Mouse (Mus musculus) megakaryocyte-erythroid progenitor cell, adult 5-6 weeks (primary cell): ENCODE measurements around the gene Man1a2. TPM values are rescaled to one million over a fixed set of nuclear protein-coding genes. Genes with fewer than 3 reads are reported as not detected.
A peak's percentile ranks its signal among the peaks of the same experiment; 100 is the strongest.

ENCODE experiments used
- ATAC-seq: replicated peaks from 2 replicates; pipeline ENCODE4 v1.8.0; 2016; ENCODE audit warnings: mild to moderate bottlenecking, inconsistent platforms; ENCODE audit not compliant: severe bottlenecking, poor library complexity, low FRiP score, low TSS enrichment
- total RNA-seq, 2 experiments: library from RNA; stranded (forward) in 1 of 2; stranded (reverse) in 1 of 2; fragments of 200-1000, 215-1000 nt in 1 of 2; fragments of >200 nt in 1 of 2; fragmentation: Nextera tagmentation in 1 of 2; gene quantifications; 2 replicates each; pipeline ENCODE4 v1.2.3; 2014 to 2017

The Man1a2 gene
- total RNA-seq, 2 experiments from 2014 or later: 23.6 to 50.7 TPM

DNA sequence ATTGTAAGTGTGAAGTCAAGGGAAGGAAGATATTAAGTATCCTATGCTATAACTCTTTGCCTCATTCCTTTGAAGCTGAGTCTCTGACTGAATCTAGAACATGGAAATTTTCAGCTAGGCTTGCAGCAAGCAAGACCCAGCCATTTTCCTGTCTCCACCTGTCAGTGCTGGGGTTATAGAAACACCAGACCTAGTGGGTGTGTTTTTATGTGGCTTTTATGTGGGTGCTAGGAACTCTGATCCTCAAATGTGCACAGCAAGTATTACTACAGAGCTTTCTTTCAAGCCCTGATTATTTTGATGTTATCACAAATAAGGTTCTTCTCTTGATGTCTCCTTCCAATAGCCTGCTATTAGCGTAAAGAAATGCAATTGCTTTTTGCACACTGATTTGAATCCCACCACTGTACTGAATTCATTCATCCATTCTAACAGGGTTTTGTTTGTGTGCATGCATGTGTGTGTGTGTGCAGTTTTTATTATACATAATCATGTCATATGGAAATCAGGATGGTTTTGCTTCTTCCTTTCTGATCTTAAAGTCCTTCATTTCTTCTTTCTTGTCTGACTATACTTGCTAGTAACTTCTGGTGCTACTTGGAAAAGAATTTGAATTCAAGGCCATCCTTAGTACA, 102.5 kb downstream of the Man1a2 start:
- no peak for ATAC-seq

DNA sequence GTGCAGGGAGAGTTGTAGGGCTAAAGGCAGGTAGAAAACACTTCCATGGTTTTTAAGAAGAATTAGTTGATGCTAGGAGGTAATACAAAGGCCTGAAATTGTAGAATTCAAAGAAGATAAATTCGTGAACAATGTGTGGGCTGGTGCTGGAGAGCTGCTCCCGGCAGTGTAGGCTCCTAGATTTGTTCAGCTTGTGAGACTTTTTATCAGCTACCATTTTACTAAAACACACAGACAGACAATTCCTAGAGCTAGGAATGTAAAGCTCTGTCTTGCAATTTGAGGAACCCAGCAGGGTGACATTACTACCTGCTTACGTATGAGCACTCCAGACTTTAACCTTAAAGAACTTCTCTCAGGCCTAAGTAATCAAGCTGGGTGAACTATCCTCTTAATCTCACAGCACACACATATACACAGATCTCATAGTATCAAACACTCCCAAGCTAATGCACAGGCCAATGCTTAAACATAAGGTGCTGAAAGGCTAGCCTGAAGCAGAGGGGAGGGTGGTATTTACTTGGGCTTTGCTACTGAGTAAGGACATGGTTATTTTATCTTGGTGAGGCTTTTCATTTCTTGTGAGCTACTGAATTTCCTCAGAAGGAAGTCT, 112.6 kb downstream of the Man1a2 start:
- no peak for ATAC-seq

DNA sequence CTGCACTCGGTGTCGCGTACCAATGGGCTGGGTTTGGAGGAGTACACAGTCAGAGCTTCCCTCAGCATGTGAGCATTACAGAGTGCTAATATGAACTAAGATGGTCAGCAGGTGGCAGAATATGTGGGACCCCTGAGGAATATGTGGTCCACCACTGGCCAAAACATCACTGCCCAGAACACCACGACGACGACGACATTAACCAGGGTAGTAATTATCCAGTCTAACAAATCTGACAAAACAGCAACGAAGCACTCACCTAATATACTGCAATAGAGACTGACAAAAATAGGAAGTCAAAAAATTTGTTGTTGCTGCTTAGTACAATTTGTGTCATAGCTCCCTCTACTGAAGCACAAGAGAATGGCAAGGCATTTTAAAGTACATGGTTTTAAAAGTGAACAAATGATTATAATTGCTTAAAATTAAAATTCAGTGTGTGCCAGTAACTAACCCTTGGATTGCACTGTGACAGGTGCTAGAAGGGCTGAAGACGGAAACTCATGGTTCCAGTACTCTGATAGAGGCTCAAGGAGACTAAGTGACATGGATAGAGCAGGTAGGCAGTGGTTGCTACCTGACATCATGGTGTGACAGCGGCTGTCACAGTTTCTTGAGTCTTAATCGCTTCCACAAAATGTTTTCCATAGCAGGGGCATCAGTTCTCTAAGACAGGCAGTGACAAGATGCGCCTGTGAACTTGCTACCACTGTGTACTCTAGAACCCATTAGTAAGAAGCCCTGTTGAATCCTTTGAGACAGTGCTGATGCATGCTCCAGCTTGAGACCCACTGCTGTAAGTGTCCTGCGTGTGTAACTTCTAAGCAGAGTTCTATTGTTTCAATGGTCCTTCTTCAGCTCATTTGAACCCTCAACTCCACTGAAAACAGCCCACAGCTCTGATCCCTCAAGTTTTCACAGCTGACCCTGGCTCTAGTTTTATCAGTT, 116.6 kb downstream of the Man1a2 start:
- peak; percentile 70 for ATAC-seq

DNA sequence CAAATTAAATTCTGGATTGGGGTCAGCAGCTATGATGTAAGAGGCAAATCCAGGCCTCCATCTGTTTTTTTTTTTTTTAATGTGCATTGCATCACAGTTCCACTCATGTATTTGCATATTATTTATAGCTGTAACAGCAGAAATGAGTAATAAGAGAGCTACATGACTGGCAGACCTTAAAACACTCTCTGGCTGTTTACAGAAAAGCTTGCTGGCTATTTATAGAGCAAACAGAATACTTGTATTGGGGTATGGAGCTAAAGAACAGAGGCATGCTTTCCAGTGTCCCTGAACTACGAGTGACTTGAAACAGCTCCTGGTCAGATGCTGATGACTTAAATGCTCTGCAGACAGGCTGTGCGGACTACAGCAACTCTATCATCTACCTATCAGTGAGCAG, 121.7 kb downstream of the Man1a2 start:
- no peak for ATAC-seq

DNA sequence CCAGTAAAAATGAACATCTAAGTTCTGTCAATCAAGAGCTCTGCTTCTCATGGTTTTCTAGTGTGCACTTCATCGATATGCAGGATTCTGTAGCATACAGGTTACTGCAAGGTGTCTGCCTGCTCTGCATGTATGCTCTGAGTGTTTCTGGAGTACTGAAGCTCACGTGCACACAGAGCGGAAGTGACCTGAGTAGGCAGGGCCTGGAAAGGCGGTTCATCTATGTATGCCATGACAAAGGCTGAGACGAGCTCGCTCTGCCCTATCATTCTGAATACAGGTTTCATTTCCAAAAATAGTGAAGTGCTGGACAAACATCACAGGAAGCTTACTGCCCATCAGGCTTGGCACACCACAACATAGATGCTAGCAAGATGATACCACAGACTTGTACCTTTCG, 122.8 kb downstream of the Man1a2 start:
- no peak for ATAC-seq

DNA sequence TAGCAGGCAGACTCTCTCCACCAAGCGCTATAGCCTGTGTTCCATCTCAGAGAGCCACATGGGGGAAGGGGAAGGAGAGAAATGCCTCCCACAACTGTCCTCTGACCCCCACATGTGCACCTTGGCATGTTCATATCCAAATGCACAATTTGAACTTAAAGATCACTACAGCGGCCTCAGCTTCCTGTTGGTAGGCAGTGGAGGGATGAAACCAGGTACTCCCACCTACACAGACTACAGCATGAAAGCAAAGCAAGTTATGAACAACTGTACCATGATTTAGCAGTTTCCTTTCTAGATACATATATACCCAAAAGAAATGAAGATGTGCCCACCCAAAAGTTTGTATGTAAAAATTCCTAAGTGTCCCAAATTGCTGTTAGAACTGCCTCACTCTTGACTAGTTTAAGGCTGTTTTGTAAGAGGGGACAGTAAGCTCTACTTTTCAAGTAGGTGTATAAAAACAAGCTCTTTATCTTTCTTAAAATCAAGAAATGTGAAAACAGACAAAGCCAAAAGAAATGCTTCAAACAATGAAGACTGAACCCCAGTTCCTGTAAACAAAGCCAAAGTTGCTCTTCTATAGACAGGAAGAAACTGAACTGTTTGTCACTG, 123.6 kb downstream of the Man1a2 start:
- ATAC-seq: 0 out of 2 replicates have a peak, but pooled peaks have one; percentile 22

DNA sequence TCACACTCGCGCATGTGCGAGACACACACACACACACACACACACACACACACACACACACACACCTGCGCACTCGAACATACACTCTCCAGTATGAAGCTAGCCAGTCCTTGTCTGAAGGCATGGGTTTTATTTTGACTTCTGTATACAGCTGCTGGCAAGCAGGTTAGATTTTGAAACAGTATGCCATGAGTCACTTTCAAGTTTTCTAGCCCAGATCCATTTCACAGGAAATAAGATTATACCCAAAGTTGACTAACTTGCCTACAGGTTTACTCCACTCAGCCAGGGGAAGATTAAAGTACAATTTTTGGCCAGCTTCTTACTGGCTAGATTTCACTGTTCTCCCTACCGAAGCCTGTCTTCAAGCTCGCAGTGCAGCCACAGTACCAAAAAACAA, 125.9 kb downstream of the Man1a2 start:
- no peak for ATAC-seq

DNA sequence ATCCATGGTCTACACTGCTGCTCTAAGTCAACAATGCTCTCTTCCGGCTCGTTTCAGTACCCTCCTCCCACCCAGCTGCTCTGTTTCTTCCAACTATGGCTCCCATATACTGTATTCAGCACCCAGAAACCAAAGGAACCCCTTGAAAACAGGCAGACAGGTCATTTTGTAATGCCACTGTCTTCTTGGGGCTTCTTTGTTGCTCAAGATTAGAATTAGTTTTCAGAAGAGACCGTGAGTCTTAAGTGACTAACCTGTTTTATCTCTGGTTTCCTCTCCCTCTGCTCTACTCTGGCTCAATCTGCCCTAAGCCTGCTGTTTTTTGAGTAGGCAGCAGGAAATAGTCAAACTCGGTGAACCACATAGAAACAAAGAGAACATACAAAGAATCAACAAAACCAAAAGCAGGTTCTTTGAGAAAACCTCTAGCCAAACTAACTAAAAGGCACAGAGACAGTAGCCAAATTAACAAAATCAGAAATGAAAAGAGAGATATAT, 127.0 kb downstream of the Man1a2 start:
- ATAC-seq: no peak

DNA sequence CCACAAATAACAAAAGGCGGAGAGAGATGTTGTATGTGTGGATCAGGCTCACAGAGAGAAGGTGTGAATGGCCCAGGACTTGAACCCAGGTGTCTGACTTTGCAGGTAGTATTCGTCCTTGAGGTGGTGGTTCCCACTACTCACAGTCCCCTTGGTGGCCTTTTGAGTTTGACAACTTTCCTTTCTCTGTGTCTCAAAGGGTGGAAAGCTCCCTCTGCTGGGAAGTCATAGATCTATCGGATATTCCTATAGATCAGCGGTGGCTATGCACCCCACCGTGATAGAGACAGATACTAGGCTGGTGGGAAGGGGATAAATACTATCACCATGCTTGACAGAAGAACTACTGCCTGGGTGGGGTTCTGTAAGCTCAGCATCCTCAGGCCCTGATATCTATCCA, 130.5 kb downstream of the Man1a2 start:
- peak; percentile 42 for ATAC-seq

DNA sequence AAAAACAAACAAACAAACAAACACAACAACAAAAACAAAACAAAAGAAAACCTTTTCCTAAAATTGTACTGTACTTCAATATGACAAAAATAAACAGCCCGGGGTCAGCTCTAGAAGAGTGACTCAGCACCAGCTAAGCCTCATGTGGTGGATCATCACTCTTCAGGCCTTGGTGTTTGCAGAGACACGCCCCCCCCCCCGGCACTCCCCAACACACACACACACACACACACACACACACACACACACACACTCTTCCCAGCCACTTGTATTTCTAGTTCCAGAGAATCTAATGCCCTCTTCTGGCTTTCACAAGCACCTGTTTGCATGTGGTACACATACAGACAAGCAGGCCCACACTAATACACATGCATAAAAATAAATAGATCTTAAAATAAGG, 133.1 kb downstream of the Man1a2 start:
- ATAC-seq: no peak

DNA sequence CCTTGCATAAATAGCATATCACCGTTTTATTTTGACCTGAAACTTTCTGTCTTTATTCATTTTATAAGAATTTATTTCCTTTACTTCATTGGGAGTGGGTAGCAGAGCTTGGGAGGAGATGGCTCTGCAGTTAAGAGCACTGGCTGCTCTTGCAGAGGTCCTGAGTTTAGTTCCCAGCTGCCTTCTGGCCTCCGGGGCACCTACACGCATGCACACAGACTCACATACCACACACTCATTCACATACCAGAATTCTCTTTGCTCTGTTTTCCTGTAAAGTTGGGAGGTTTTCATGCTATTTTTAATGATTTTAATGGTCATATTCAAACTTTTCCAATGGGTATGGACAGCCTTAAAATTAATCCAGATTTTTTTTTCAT, 137.4 kb downstream of the Man1a2 start:
- ATAC-seq: no peak

DNA sequence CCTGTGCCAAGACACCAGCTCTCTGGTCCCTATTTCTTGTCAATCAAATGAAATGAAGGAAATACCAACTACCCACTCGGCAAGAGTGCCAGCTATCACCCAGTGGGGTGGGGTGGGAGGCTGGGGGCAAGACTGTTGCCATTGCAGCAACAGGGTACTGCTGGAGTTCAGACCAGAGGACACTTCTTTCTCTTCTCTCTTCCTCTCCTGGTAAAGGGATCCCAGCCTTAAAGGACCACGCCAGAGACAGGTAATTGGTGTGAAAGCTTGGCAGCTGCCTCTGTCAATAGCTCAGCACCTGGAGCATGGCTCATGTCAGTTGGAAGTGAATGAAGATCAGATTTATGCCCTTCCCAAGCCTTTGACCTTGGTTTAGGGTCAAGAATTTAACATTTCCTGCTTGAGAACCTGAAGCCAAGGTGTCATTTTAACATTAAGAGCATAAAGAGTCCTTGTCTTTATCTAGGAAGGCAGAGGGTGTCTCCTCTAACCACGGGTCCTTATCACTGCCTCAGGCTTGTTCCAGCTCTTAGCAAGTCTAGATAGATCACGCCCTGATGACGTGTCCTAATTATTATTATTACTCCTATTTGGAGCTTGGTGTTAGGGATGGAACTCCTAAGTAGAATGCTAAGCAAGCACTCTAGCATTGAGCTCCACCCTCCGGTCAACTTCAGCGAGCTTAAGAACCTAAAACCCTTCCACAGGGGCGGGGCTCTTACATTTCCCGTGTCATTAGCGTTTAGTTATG, 138.0 kb downstream of the Man1a2 start:
- peak; percentile 96 for ATAC-seq

DNA sequence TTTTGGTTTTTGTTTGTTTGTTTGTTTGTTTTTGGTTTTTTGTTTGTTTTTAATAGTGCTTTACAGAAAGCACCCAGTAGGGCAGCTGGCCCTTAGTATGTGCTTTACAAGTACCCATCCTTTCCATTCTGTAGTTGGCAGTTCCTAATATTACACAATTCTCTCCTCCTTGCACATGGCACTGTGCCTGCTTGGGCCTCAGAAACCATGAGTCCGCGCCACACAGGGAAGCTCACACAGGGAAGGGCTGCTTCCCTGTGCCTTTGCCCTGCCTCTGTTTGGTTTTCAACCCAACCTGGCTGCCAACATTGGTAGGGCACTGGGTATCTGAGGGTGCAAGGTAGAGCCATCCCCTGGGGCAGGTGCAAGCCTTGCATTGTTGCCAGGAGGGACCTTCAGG, 148.6 kb downstream of the Man1a2 start:
- no peak for ATAC-seq

DNA sequence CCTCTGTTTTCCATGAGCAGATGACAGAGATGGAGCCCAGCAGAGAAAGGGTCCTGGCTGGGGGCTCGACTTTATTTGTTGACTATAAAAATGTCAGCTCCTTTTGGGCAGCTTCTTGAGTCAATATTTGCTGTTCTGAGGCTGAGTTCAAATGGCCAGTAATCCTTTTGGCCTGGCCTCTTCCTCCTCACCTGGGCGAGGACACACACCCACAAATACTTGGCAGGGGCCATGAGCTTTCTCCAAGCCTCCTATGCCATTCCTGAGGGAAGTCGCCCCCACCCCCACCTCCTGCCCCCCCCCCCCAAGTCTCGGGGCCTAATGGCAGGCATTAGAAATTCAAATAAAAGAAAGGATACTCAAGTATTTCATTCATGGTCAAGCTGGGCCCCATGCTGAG, 149.4 kb downstream of the Man1a2 start:
- ATAC-seq: no peak

DNA sequence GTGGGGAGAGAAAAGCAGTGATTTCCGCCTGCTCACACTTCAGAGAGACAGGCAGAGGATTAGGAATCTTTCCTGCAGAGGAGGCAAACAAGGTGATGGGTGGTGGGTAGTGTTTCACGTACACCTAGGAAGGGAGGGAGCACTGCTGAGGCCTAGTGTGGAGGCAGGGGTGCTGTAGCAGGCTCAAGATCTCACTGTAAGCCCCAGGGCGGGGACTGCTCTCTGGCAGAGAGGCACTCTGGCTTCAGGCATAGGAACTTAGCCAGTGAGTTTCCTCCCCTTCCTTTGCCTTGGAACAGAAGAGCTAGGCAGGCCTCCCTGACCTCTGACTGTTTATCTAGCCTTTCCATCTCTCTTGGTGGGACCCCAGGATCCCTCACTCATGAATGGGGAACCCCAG, 150.0 kb downstream of the Man1a2 start:
- ATAC-seq: no peak

DNA sequence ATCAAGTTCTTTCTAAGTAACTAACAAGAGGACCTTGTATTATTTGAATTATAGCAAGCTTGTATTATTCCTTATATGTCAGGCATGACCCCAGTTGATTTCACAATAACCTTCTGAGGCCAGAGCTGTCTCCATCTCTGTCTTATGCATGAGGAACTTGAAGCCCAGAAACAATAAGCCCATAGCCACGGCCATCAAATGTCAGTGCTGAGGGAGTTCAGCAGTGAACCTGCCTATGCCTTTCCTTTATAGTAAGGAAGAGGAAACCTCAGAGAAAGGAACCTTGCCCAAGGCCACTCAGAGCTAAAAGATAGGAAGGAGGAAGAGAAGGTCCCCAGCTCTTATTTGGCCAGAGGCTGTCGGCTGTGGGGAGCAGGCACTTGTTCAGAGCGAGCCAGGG, 150.9 kb downstream of the Man1a2 start:
- no peak for ATAC-seq

DNA sequence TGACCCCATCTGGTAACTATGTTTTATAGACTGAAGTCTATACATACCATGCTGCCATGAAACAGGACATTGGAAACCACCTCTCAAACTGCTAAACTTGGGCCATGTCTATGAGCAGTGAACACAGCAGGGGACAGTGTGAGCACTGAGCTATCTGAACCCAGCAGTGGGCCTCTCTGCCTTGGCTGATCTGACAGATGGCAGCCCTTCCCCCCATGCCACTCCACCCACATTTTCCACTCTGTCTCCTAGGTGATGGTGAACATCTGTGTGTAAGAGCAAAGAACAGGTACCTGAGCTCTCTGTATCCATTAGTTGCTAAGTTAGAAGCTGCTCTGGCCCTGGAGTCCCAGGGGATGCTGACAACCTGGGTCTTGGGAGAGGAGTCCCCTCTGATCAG, 151.9 kb downstream of the Man1a2 start:
- peak; percentile 56 for ATAC-seq

DNA sequence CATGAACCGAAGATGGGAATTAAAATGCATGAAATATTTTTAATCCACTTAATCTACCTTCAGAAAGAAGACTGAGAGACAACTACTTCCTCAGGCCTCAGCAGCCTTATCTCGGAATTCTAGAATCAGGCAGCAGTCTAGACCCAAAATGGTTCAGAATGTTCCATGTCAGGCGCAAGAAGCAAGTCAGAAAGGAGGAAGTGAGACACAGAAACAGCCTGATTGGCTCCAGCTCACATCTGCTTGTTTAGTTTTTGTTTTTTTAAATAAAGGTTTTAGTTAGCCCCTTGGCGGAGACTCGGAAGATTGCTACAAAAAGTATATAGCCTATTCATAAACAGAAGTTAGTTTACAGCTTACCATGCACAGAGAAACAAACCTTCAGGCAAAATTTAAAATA, 154.4 kb downstream of the Man1a2 start:
- no peak for ATAC-seq

DNA sequence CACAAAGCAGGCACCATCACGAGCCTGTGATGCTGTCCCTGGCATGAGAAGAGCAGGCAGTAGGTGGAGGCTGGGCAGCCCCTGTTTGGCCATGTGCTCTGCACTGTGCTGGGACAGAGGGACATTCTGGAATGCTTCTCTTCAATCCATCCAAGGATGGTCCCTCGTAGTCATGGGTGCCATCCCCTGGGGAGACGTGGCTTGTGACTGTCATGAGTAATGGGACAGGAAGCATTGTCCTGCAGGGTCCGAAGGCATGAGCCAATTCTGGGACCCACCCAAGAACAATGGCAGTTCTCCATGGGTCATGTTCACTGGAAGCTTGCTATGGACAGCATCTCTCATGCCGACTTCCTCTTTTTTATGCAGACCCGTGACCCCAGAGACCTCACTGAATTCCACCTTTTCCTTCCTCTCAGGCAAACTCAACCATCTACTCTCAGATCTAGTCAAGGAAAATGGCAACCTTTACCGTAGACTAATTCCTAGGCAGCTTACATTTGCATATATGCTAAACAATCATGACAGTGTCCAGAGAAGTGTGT, 155.0 kb downstream of the Man1a2 start:
- ATAC-seq: no peak
